Mouse (Mus musculus): ENCODE measurements around the gene Dbh. TPM values are rescaled to one million over a fixed set of nuclear protein-coding genes. Genes with fewer than 3 reads are reported as not detected.

Dbh gene
- total RNA-seq (2012; rRNA removed) (not detected in 2 replicates), polyA plus RNA-seq (2012; ENCODE audit: insufficient read depth in 1 of 2, insufficient read length in 2 of 2, low read depth in 1 of 2, low replicate concordance in 2 of 2, missing spikeins in 1 of 2) (not detected)

DNA sequence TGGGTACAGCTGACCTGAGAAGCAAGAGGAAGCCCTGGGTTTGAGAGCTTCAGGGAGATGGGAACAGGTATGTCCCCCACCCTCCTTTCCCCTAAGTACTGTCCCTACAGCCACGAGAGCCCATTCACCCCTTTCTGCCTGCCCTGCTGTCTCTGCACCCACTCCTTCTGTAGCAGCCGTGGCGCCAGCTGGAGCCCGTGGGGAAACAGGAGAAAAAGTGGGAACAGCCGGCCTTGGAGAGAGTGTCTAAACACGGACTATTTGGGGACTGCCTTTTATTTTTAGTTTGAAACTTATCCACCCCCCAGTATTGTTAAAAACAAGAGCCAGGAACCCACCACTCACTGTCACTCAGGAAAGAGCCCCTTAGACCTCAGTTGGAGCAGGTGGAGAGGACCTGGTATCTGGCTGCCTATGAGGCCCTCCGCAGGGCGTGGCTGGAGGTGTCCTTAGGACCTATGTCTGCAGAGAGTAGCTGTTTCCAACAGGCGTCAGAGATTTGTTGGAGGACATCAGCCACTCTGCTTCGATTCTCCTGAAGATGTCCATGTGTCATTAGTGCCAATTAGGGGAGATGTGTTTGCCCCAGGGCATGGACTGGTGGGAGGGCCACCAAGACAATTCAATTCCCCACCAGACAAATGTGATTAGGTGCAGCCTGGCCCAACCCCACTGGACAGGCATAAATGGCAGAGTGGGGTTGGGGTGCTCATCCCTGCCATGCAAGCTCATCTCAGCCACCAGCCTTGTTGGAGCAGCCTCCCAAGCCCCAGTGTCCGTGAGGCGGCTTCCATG, at the start of gene Dbh:
Gene Dbh (plus strand): TSS at position 438 of the 795 bp plus-strand sequence.
- Histone ChIP-seq H3K79me2 (ENCODE audit: control insufficient read depth, insufficient read depth, low read length, poor library complexity) (no peaks in the 10 kb centered on the region), H3K36me3 (ENCODE audit: control insufficient read depth in 1 of 2, insufficient read depth in 2 of 2, low read length in 2 of 2) (no peaks in the 10 kb centered on the region), H3K4me1 (ENCODE audit: control insufficient read depth in 1 of 2, insufficient read depth in 2 of 2, low read length in 2 of 2) (no peaks in the 10 kb centered on the region), H3K9ac (ENCODE audit: control insufficient read depth, low read depth, low read length, poor library complexity, severe bottlenecking) (no peak within 1 kb of the TSS), H3K4me3 (ENCODE audit: control insufficient read depth in 1 of 2, insufficient read depth in 1 of 2, low read depth in 2 of 2, low read length in 2 of 2) (no peak within 1 kb of the TSS), H3K9me3 (replicated peaks; ENCODE audit: insufficient read depth, low read length) (no peaks in the 10 kb centered on the region), H3K27me3 (ENCODE audit: control insufficient read depth in 1 of 2, insufficient read depth in 2 of 2, low read length in 2 of 2) (peaks cover 7 to 25% of the 10 kb centered on the region in 2 experiments), H3K27ac (ENCODE audit: control insufficient read depth, low read depth, low read length) (no peak within 1 kb of the TSS)
- DNase-seq (ENCODE audit: low read depth, low spot score), result no peak
- no peak for TF ChIP-seq ZC3H11A (IDR thresholded peaks at IDR 0.05; ENCODE audit: low read depth, low read length)
- no peak for TF ChIP-seq TCF12 (IDR thresholded peaks at IDR 0.05; ENCODE audit: low read depth, low read length)
- TF ChIP-seq CHD2 (IDR thresholded peaks at IDR 0.05; ENCODE audit: low read length), result no peak
- no peak for TF ChIP-seq NRF1 (IDR thresholded peaks at IDR 0.05; ENCODE audit: insufficient read depth, low read depth, low read length, poor library complexity, severe bottlenecking)
- no peak for TF ChIP-seq GABPA (IDR thresholded peaks at IDR 0.05; ENCODE audit: low read depth, low read length)
- no peak for TF ChIP-seq MAFK (IDR thresholded peaks at IDR 0.05; ENCODE audit: borderline replicate concordance, low read depth, low read length)
- TF ChIP-seq GATA1 (IDR thresholded peaks at IDR 0.05; ENCODE audit: low read depth, low read length), result no peak
- TF ChIP-seq E2F4 (IDR thresholded peaks at IDR 0.05; ENCODE audit: borderline replicate concordance, low read depth, low read length), result no peak
- no peak for TF ChIP-seq ZNF384 (IDR thresholded peaks at IDR 0.05; ENCODE audit: low read depth, low read length)
- TF ChIP-seq SMC3 (IDR thresholded peaks at IDR 0.05; ENCODE audit: low read depth, low read length), result no peak
- no peak for TF ChIP-seq UBTF (IDR thresholded peaks at IDR 0.05; ENCODE audit: borderline replicate concordance, insufficient read depth, low read depth, low read length)
- TF ChIP-seq EP300 (IDR thresholded peaks at IDR 0.05; ENCODE audit: low read depth in 1 of 2, low read length in 2 of 2), result no peak
- no peak for TF ChIP-seq BHLHE40 (IDR thresholded peaks at IDR 0.05; ENCODE audit: borderline replicate concordance, low read depth, low read length)
- TF ChIP-seq JUND (IDR thresholded peaks at IDR 0.05; ENCODE audit: low read depth, low read length), result no peak
- TF ChIP-seq RAD21 (IDR thresholded peaks at IDR 0.05; ENCODE audit: low read depth, low read length), result no peak
- no peak for TF ChIP-seq HCFC1 (IDR thresholded peaks at IDR 0.05; ENCODE audit: low read depth, low read length)

- no peak overlapping the region for H3K9ac ChIP-seq (ENCODE audit: control insufficient read depth, low read depth, low read length, poor library complexity, severe bottlenecking)
- no peak for DNase-seq (ENCODE audit: low read depth, low spot score)
- H3K27ac ChIP-seq (ENCODE audit: control insufficient read depth, low read depth, low read length), result no peak overlapping the region
- H3K9me3 ChIP-seq (replicated peaks; ENCODE audit: insufficient read depth, low read length), result no peaks in the 10 kb centered on the region
- no peak overlapping the region for H3K4me3 ChIP-seq (ENCODE audit: control insufficient read depth in 1 of 2, insufficient read depth in 1 of 2, low read depth in 2 of 2, low read length in 2 of 2)
- H3K4me1 ChIP-seq (ENCODE audit: control insufficient read depth in 1 of 2, insufficient read depth in 2 of 2, low read length in 2 of 2), result no peaks in the 10 kb centered on the region
- H3K79me2 ChIP-seq (ENCODE audit: control insufficient read depth, insufficient read depth, low read length, poor library complexity), result no peaks in the 10 kb centered on the region
- H3K27me3 ChIP-seq (ENCODE audit: control insufficient read depth in 1 of 2, insufficient read depth in 2 of 2, low read length in 2 of 2), result peaks cover 3 to 9% of the 10 kb centered on the region in 2 experiments
- TF ChIP-seq ZC3H11A (IDR thresholded peaks at IDR 0.05; ENCODE audit: low read depth, low read length) (no peak), ZMIZ1 (IDR thresholded peaks at IDR 0.05; ENCODE audit: low read depth, low read length) (no peak), ZKSCAN1 (IDR thresholded peaks at IDR 0.05; ENCODE audit: low read depth, low read length) (no peak), RAD21 (IDR thresholded peaks at IDR 0.05; ENCODE audit: low read depth, low read length) (no peak), HCFC1 (IDR thresholded peaks at IDR 0.05; ENCODE audit: low read depth, low read length) (no peak), NRF1 (IDR thresholded peaks at IDR 0.05; ENCODE audit: insufficient read depth, low read depth, low read length, poor library complexity, severe bottlenecking) (no peak), POLR2AphosphoS2 (IDR thresholded peaks at IDR 0.05; ENCODE audit: low read length) (no peak), GABPA (IDR thresholded peaks at IDR 0.05; ENCODE audit: low read depth, low read length) (no peak), CTCF (IDR thresholded peaks at IDR 0.05 in 2 of 3, conservative IDR thresholded peaks at IDR 0.05 in 1 of 3; ENCODE audit: control insufficient read depth in 1 of 3, insufficient read depth in 1 of 3, low read depth in 2 of 3, low read length in 3 of 3, poor library complexity in 1 of 3, severe bottlenecking in 1 of 3) (no peak), MYB (IDR thresholded peaks at IDR 0.05; ENCODE audit: low read depth, low read length) (no peak), MAX (IDR thresholded peaks at IDR 0.05; ENCODE audit: low read length) (no peak), MXI1 (IDR thresholded peaks at IDR 0.05; ENCODE audit: low read depth, low read length) (no peak), ETS1 (IDR thresholded peaks at IDR 0.05; ENCODE audit: low read depth, low read length) (no peak), SIN3A (IDR thresholded peaks at IDR 0.05; ENCODE audit: low read length) (no peak), KAT2A (conservative IDR thresholded peaks at IDR 0.05; ENCODE audit: low read depth, low read length) (no peak), ELF1 (IDR thresholded peaks at IDR 0.05; ENCODE audit: low read depth, low read length) (no peak)
- no peaks in the 10 kb centered on the region for H3K36me3 ChIP-seq (ENCODE audit: control insufficient read depth in 1 of 2, insufficient read depth in 2 of 2, low read length in 2 of 2)
Observed at GRCm38 (mm10) chr2:27118452-27118851, 46.6 kb upstream of the Dbh start.

Measured in MEL (cell line).